ENCODE assay signal across 7 mouse cellular contexts in the genomic region with DNA sequence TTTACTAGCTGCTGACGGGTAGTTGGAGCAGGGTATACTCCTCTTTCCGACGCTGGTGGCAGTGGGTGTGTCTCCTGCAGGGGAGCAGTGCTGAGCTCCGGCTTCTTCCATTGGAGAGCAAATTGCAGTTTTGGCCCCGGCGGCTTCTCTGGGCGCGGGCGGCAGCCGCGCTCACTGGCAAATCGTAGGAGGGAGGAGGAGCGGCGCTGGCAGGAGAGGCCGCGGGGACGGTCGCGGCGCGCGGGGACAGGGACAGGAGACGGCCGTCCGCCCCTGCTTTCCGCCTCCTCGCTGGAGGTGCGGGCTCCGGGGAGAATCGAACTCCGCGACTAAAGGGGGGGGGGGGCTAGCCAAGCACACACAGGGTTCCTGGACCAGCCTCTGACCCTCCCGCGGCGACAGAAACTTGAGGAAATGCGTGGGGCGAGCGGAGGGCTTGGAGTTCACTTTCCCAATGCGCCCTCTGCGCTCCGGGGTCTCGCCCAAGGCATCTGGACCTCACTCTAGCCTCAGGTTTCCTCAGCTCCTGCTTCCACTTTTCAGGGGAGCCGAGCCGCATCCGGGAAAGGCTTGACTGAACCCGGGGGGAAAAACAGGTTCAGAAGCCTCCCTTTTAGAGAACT. TPM values are rescaled to one million over a fixed set of nuclear protein-coding genes. Genes with fewer than 3 reads are reported as not detected.
DNase-seq lines count a peak whose midpoint lies in the region; ATAC-seq lines count a peak whose summit lies in the region.

No protein-coding gene starts in this region.

- ATAC-seq in lung, embryonic 15.5 days (ENCODE audit: borderline replicate concordance, extremely low read depth, low FRiP score, low TSS enrichment): 0 out of 2 replicates have a peak, but pooled peaks have one; percentile 7

- WGBS in embryonic facial prominence, embryonic 10.5 days: under 1% methylated on average over 43 of the region's 46 CpGs
- WGBS in lung, embryonic 15.5 days: under 1% methylated on average over 41 of the region's 46 CpGs

- DNase-seq in ES-CJ7 (ENCODE audit: low read depth, low spot score) (peak; percentile 65), ZHBTc4 (ENCODE audit: low read depth, low spot score) (peak; percentile 70)
- DNase-seq in embryonic facial prominence, embryonic 10.5 days (ENCODE audit: low spot score): peak; percentile 65
- peak; percentile 54 for DNase-seq in heart, postnatal 14 days
- DNase-seq in layer of hippocampus, adult 8-10 months (ENCODE audit: low spot score in 2 of 2): peak; percentile 58 to 67
- DNase-seq in right cerebral cortex, adult 2 months (ENCODE audit: low spot score in 2 of 2): peak; percentile 77 to 80

- 0 out of 2 replicates have a peak overlapping the region, but pooled peaks have one; percentile 21 for H3K9ac ChIP-seq in lung, embryonic 15.5 days

- H3K4me2 ChIP-seq in lung, embryonic 15.5 days: peak overlapping the region; percentile 75

- no peaks in the 10 kb centered on the region for H3K9me3 ChIP-seq in embryonic facial prominence, embryonic 10.5 days
- no peaks in the 10 kb centered on the region for H3K9me3 ChIP-seq in lung, embryonic 15.5 days

- peaks cover 62% of the 10 kb centered on the region for H3K4me1 ChIP-seq in embryonic facial prominence, embryonic 10.5 days
- H3K4me1 ChIP-seq in lung, embryonic 15.5 days: peaks cover 35% of the 10 kb centered on the region

- intact Hi-C loops in heart, postnatal 14 days (cut with DNase I): no loop called here

- H3K36me3 ChIP-seq in embryonic facial prominence, embryonic 10.5 days (replicated peaks): no peaks in the 10 kb centered on the region
- H3K36me3 ChIP-seq in lung, embryonic 15.5 days: no peaks in the 10 kb centered on the region

- 0 out of 2 replicates have a peak overlapping the region, but pooled peaks have one; percentile 59 for H3K27ac ChIP-seq in embryonic facial prominence, embryonic 10.5 days (replicated peaks)
- no peak overlapping the region for H3K27ac ChIP-seq in lung, embryonic 15.5 days

- peaks cover 96% of the 10 kb centered on the region for H3K27me3 ChIP-seq in embryonic facial prominence, embryonic 10.5 days (replicated peaks; ENCODE audit: low read depth, poor library complexity, severe bottlenecking)
- H3K27me3 ChIP-seq in lung, embryonic 15.5 days: peaks cover 96% of the 10 kb centered on the region

- peak overlapping the region; percentile 57 for H3K4me3 ChIP-seq in embryonic facial prominence, embryonic 10.5 days
- peak overlapping the region; percentile 40 for H3K4me3 ChIP-seq in lung, embryonic 15.5 days

RNA-seq across cellular contexts. Expression of a gene that starts 1.0 kb away (rescaled TPM):
- polyA plus RNA-seq in embryonic facial prominence, embryonic 10.5 days (2016; fragmentation: Nextera tagmentation; extraction: Ambion mirVana): 0.25 TPM in 2 replicates
- total RNA-seq in heart, postnatal 14 days (2021): under 1 TPM; 0.36 to 0.68 TPM
- 10 to 100 TPM; 77.9 to 90.0 (median 86.8) TPM for total RNA-seq in layer of hippocampus, adult 8-10 months (2022)
- polyA plus RNA-seq in lung, embryonic 15.5 days (2015; fragmentation: Nextera tagmentation; extraction: Ambion mirVana): 0.65 and 0.79 TPM in 2 replicates

RNA-seq across cellular contexts. Expression of a gene that starts 28.1 kb away (rescaled TPM):
- polyA plus RNA-seq in embryonic facial prominence, embryonic 10.5 days (2016; fragmentation: Nextera tagmentation; extraction: Ambion mirVana): 185 and 189 TPM in 2 replicates
- total RNA-seq in heart, postnatal 14 days (2021): 10 to 100 TPM; 57.5 to 61.6 TPM
- total RNA-seq in layer of hippocampus, adult 8-10 months (2022): 10 to 100 TPM; 69.6 to 85.0 (median 73.3) TPM
- polyA plus RNA-seq in lung, embryonic 15.5 days (2015; fragmentation: Nextera tagmentation; extraction: Ambion mirVana): 141 TPM in 2 replicates

Comparison
In these comparisons a context has a peak if more than half of its experiments do, and no peak if none do; other contexts are left out.
1. RNA of a gene that starts 1.0 kb away (total RNA-seq): 77.9 to 90.0 TPM in layer of hippocampus, adult 8-10 months; 0.36 to 0.68 TPM in heart, postnatal 14 days; every median in the first group is over 10 times any median in the second.
2. Peak in every context shown above with its lines, with median percentiles within 50 percentile points of each other: DNase-seq.